Mouse (Mus musculus) ovary, adult 18-20 months (tissue): ENCODE results near the gene Zc3hav1.

Source experiments
- DNase-seq: peaks from one replicate; pipeline ENCODE4 v3.0.0; 2022; ENCODE audit warnings: low spot score, mixed read lengths

The Zc3hav1 gene

DNA sequence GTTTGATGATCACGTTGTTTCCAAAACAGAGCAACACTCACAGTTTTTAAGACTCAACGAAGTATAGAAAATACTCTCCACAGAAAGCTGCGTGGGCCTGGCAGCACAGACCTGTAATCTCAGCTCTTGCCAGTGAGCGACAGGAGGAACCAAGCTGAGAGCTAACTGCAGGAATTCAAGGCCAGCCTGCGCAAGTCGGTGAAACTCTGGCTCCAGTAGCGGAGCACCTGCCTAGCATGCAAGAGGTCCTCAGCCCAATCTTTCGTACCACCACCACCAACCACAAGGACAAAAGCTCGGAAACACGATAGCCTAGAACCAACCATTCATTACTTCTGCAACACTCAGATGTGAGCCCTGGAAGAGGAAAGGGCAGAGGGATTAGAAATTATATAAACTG is 2.0 kb downstream of the Zc3hav1 start:
- DNase-seq = no peak

DNA sequence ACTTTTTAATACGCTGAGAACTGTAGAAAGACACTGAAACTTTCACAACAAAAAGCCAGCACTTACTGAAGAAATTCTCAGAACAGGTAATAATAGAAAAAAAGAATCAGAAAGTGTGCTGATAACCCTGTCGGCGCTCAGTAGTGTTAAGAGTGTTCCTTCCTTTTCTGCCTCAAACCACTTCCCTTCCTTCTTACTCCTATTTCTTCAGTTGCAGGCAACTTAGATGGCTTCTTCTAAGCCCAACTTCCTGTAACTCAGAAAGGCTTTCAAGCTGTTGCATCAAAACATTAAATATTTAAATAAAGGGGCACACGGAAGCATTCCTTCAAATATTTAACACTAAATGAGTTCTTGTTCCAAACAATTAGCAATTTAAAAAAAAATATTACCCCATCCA is 2.5 kb downstream of the Zc3hav1 start:
- no peak for DNase-seq

DNA sequence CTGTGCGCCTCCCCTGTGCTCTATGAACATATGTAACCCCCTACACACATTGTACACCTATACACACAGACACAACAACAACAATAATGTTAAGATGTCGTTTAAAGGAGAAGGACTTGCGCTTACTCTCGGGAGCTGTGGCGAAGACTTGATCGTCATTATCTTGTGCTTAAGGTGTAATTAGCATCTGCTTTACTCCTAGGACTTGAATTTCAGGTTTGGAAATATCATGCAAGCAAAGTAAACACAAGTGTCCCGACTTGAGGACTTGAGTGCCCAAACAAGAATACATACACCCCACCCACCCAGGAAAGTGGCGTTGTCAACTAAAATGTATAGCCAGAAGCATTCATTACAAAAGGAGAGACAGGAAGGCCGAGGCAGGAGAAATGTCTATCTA is 4.6 kb downstream of the Zc3hav1 start:
- no peak for DNase-seq

DNA sequence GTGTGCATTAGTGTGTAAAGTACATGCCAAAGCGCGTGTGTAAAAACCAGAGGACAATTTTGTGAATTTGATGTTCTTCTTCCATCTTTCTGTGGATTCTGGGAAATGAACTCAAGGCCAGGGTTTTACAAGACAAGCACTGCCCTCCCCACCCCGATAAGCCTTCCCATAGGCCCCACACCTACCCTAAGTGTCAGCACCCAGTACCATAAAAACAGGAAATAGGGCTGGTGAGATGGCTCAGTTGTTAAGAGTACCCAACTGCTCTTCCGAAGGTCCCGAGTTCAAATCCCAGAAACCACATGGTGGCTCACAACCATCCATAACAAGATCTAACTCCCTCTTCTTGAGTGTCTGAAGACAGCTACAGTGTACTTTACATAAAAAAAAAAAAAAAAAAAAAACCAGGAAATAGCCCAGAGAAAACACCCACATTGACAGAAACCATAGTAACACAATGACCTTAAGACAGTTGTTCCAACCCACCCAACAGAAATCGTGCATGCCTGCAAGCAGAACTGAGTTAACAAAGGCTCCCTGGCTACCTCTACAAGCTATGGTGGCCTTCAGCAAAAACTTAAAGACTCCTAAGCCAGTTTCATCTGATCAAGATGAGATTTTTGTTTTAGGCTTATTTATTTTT is 5.5 kb downstream of the Zc3hav1 start:
- no peak for DNase-seq

DNA sequence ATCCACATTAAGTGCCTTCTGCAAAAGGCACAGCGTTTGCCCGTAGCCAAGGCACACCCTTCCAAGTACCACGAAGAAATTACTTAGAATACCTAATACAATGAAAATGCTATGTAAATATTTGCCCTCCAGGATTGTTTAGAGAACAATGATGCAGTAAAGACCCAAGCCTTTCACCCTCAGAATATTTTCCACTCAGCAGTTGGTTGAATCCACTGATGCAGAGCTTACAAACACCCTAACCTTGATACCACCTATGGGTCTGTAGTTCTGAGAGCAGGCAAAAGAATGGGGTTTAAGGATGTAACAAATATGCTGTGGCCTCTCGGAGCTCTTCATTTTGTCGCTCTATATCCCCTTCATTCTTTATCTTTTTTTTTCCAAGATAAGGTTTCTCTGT is 6.5 kb downstream of the Zc3hav1 start:
- no peak for DNase-seq

DNA sequence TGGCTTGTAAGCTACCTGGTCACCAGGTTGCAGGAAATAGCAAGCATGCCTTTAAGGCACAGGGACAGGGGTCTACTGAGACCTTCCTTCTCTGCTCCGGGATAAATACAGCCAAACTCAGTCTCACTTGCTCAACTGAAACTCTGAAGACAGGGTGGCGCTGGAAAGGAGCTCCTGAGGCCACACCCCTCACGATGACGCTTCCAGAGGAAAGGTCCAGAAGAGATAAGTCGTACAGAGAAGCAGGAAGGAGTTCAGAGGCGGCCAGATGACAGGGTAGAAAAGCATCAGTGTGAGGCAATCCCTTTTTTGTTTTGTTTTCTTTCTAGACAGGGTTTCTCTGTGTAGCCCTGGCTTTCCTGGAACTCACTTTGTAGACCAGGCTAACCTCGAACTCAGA is 8.6 kb downstream of the Zc3hav1 start:
- DNase-seq = peak; percentile 56

DNA sequence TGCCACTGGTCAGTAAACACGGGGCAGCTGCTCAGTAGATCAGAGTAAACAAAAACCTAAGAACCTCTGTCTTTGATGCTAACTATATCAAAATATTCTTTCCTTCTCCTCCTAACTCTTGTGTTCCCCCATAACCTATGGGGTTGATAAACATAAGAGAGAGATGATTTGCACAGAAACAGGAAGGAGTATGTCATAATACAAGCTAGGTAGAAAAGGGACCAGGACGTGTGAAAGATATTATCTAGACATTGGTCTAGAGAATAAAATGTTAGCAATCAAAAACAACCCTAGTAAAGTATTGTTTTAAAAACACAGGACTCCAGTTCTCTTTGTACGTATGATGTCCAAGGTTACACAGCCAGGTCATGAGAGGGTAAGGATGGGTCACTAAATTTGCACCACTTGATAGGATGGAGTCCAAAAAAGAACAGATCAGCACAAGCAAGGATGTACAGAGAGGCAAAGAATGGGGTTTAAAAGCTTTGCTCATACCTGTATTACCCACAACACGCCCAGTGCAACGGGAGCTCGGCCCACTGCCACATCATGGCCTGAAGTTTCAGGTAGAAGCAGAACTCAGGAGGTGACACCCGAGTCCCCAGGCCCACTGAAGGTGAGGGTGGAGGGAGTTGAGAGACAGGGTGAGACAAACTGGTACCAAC is 10.3 kb downstream of the Zc3hav1 start:
- no peak for DNase-seq

DNA sequence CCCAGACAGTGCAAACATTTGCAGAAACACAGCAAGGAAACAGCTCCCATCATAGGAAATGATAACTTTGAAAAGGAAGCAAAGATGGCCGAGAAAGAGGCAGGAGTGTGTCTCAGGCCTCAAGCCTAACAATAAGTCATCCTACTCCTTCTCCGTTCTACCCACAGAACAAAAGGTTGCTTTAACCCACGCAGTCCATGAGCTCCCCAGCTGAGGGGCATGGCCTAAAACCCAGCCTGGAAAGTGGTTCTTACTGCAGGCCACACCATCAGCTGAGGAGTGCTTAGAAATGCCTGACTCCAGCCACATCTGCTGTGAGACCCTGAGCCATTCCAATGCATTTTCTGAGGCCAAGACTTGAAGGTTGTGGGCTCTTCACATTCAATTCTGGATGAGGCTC is 10.8 kb downstream of the Zc3hav1 start:
- DNase-seq = no peak

DNA sequence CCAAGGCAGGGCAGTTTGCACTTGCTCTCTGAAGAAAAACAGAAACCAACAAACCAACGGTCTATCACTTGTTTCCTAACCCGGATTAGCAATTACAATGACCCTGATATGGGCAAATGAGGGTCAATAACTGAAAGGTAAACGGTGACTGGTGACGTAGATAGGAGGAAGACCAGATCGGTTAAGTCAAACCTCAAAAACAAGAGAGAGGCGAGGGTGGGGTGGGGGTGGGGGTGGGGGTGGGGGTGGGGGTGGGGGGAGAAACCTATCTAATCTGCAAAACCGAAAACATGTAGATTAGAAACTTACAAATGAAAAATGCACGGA is 11.8 kb downstream of the Zc3hav1 start:
- no peak for DNase-seq

DNA sequence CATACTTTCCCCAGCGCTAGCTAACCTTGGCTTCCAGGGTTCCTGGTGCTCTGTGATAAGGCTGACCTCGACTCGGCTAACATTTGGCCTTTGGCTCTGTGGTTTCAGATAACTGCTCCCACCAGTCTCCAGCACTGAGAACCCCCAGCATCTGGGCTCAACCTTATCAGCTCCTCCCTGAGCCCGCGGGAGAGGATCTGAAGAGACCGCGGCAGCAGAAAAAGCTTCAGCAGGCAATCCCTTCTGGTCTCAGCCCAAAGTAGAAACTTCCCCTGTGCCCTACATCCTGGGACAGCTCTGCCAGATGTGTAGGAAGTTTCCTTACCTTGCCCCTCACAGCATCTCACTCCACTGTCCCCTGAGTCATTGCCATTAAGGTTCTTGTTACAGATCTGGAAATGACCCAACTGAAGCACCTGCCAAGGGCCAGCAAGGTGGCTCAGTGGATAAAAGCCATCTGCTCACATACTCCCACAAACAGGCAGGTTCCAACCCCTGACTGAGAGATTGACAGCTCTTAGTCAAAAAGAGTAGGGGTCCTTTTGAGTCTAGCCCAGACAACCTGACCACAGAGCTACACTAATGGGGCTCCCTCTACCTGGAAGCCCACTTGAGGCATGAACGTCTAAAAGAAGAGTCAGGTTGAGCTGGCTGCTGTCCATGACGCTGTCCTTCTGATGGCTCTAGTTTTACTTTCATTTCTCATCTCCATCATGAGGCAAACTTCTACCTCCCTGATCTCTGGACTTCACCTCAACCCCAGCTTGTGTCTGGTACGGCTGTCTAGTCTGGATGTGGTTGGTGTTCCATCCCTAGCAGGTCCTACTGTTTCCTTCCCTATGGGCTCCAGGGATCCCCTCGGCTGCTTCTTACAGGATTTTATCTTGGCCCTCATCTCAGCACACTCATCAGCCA is 12.4 kb downstream of the Zc3hav1 start:
- DNase-seq = peak; percentile 72

DNA sequence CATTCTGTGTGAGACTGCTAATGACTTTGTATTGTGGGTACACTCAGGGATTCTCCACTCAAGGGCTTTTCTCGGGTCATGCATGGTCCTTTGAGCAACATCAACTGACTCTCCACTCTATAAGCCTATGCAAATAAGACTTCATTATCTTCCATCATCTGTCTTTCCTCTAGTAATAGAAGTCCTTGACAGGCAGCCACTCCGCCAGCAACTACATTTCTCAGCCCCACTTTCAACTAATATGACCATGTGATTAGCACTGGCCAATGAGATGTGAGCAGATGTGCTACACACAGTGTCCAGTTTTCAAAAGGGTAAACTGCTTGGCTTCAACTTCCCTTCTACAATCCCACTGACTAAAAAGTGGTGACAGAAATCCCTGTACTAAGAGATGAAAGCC is 15.3 kb downstream of the Zc3hav1 start:
- DNase-seq = no peak

DNA sequence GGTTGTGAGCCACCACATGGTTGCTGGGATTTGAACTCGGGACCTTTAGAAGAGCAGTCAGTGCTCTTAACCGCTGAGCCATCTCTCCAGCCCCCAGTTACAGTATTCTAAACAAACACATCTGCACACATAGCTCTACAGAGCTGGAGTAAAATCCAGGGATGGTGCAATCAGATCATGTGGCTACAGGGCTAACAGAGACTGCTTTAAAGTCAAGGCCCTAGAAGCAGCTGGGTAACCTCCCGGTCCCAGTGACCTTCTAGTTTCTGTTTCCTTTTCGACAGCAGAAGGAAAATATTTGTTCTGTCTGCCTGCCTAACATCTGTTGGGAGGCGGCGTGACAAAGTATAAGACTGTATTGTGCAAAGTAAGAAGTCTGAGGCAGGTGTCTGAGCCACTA is 16.5 kb downstream of the Zc3hav1 start:
- DNase-seq = peak; percentile 74

DNA sequence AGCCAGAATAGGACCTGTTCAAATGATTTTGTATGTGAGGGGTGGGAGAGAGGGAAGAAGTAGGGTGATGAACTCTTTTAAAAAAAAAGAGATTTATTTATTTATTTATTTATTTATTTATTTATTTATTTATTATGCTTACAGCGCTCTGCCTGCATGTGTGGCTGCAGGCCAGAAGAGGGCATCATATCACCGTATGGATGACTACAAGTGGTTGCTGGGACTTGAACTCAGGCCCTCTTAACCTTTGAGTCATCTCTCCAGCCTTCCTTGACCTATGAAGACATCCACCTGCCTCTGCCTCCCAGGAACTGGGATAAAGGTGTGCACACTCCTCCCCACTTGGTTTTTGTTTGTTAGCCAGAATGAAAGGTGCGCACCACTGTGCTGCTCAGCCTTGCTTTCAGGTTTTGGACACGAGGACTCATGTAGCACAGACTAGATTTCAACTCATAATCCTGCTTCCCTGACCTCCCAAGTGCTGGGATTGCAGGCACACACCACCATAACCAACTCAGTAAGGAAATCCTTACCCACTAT is 17.2 kb downstream of the Zc3hav1 start:
- DNase-seq = no peak

DNA sequence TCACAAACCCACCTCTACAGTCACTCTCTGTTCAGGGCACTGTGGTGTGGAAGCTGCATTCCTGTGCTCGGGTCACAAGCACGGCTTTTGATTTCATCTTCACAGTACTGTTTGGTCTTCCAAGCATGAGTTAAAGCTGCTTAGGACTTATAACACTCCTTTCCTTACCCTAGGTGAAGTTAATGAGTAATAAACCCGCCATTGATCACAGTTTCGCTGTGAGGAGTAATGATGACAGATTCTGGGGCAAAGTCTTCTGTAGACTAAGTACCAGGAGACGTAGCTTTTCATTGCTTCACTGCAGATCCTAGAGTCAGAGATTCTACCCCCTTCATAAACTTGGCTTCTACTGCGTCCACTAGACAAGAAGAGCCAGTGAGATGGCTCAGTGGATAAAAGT is 19.1 kb downstream of the Zc3hav1 start:
- no peak for DNase-seq

DNA sequence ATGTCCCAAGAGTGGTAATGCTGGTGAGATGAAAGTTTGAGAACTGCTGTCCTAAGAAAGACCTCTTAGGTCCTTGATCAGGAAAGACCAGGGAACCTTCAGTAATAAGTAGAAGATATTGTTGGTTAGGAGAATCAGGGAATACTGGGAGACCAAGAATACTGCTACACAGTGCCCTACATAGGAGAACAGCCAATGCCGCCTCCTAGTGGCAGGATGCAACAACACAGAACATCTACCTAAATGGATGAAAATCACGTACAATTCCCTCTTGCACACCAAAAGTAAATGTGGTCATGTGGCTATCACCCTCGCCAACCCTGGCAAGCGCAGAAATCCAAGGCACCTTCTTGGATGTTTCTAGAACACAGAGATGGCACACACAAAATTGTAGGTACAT is 27.8 kb downstream of the Zc3hav1 start:
- DNase-seq = no peak

DNA sequence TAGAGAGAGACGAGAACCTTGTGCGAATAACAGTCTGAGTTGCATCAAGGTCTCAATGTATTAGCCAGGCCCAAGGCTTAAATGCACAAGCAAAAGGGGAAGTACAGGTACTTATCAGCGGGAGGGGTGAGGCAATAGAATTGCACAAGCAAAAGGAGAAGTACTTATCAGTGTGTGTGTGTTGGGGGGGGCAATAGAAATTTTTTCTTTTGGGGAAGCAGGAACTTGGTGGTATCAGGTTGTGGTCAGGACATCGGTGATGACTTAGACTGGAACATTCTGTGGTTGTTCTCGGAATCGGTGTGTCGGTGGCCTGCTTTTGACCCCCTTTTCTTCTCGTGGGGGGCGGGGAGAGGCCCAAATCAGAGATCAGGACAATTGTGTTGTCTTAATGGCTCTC is 33.8 kb downstream of the Zc3hav1 start:
- DNase-seq = no peak

DNA sequence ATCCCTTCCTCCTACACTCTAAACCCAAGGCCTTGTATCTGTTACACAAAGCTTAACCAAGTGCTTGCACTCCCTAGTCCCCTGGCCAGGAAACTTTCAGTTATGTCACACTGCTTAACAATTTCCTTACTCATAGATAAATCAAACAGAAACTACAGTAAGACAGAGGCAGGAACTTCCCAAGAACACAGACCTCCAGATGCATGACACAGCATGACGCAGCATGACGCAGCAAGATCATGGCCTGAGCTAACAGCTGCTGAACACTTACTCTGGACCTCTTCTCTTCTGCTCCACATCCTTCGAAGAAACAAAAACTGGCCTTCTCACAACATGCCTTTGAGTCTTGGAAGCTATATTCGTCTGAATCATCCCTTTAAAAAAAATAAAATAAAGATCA is 38.4 kb downstream of the Zc3hav1 start:
- no peak for DNase-seq

DNA sequence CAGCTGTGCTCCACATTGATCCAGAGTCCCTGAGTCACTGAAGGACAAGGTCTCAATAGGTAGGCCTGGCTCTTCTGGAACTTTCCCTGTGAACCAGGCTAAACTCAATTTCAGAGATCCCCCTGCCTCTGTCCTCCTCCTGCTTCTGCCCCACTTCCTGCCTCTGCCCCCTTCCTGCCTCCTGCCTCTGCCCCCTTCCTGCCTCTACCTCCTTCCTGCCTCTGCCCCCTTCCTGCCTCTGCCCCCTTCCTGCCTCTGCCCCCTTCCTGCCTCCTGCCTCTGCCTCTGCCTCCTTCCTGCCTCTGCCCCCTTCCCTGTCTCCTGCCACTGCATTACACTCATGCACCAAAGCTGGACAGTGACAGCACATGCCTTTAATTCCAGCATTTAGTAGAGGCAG is 44.7 kb downstream of the Zc3hav1 start:
- DNase-seq = no peak

DNA sequence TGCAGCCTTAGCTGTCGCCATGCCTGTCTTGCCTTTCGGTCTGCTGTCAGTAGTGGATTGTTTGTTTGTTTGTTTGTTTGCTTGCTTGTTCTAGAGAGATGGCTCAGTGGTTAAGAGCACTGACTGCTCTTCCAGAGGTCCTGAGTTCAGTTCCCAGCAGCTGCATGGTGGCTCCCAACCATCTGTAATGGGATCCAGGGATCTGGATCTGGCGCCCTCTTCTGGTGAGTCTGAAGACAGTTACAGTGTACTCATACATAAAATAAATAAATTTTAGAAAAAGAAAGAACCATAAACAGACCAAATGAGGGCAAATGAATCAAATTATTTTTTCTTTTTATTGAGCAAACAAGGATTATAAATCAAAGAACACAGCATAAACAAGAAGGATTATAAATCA is 49.4 kb downstream of the Zc3hav1 start:
- DNase-seq = no peak

DNA sequence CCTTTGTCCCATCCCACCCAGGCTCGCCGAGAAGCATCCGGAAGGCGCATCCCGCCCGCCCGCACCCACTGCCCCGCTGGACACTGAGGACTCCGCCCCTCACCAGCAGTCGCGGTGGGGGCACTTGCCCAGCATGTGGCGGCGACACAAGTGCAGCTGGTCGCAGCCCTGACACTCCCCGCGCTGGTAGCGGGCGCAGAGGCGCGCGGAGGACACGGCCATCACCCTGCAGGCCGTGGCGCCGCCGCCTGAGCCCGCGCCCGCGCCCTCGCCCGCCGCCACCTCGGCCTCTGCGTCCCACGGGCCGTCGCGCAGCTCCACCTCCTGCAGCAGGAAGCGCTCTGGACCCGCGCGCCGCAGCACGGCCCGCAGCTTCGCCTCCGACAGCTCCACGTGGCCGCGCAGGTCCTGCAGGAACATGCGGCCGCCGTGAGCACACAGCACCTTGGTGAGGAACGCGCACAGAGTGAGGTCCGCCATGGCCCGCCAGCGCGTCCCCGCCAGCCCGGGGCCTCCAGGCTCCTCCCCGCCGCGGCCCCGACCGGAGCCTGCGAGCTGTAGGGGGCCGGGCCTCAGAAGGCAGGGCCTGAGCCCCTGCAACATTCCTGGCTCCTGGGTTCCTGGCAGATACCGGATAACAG is 55.5 kb downstream of the Zc3hav1 start, which contains the start of gene Zc3hav1l:
TSS of gene Zc3hav1l (minus strand) at position 499 of the 641 bp plus-strand sequence.
- peak; percentile 70 for DNase-seq

DNA sequence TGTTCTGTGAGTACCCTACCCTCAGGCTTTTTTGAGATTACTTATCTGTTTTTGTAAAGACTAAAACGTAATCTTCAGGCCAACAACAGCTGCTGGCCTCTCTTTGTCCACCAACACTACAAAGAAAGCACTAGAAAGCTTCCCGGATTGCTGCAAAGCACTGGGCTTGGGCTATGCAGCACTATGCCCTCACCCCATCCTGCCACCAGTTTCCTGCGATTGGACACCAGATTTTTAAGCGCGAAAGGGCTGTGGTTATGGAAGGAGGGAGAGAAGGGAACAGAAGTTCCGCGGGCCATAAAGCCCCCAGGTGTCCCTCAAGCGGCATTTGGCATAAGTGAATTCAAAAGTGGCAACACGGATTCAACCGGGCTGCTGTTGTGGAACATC is 56.2 kb downstream of the Zc3hav1 start:
- no peak for DNase-seq

DNA sequence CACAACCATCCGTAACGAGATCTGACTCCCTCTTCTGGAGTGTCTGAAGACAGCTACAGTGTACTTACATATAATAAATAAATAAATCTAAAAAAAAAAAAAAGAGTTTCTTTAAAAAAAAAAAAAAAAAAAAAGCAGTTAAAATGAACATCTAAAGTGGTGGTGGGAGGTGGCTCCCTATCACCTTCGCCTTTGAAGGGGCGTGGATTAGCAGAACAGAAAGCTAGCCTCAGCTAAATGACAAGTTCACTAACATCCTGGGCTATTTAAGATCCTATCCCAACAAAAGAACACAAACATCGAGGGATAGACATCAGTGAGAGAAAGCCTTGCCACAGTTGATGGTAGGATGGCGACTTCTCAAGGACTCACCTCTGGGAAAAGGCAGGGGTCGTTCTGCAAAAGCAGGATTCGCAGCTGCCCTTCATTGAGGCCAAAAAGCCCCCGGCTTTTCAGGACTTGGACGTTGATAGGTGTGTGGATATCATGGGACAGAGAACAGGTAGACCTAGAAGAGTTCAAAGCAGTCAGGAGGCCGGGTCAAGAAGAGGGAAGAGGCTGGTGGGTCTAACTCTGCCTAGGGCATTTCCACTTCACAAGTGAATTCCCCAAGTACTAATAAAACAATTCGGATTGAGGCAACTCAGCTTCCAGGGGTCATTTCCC is 56.7 kb downstream of the Zc3hav1 start:
- no peak for DNase-seq
